In the genomic region with DNA sequence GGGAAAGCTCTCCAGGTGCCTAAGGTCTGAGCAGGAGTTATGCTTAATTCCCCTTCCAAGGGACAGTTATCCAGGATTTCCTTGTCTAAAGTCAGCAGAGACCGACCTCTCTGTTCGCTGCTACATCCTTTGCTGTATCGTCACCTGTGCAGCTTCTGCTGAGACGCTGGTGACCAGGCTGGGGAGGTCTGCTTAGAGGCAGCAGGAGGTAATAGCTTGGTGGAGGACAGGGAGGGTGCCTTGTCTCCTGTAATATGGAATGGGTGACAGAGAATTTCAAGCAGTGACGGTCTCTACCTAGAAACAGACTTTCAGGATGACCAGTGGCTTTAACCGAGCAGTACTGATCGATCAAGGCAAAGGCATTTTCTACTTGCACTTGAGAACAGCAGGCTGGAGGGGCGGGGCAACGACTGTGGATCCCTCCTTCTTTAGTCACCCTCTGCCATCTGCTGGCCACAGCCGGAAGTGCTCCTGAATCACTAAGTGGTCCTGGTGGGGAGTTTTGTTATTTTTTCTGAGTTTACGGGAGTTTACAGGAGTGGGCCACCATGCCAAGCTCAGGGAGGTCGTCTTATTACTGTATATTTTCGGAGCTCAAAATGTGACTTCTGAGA, we compare ENCODE assay signal across 8 mouse cellular contexts. TPM values are rescaled to one million over a fixed set of nuclear protein-coding genes. Genes with fewer than 3 reads are reported as not detected.
A peak's percentile ranks its signal among the peaks of the same experiment; 100 is the strongest.
DNase-seq lines count a peak whose midpoint lies in the region; ATAC-seq and TF ChIP-seq lines count a peak whose summit lies in the region.

No protein-coding gene starts in this region.

- no peaks in the 10 kb centered on the region for H3K4me1 ChIP-seq in ES-E14 (ENCODE audit: control insufficient read depth in 2 of 2, insufficient read depth in 2 of 2, low read length in 2 of 2, poor library complexity in 1 of 2)
- H3K4me1 ChIP-seq in forebrain, embryonic 16.5 days (replicated peaks; ENCODE audit: control insufficient read depth, insufficient read depth, low read length): 0 out of 2 replicates have a peak, but pooled peaks cover 3% of the 10 kb centered on the region
- H3K4me1 ChIP-seq in lung, adult 2 months (ENCODE audit: control insufficient read depth, insufficient read depth, low read length): no peaks in the 10 kb centered on the region
- no peaks in the 10 kb centered on the region for H3K4me1 ChIP-seq in olfactory bulb, adult 2 months (ENCODE audit: control insufficient read depth, insufficient read depth, low read length)

- H3K27me3 ChIP-seq in forebrain, embryonic 16.5 days (replicated peaks; ENCODE audit: control insufficient read depth, insufficient read depth, low read length): no peaks in the 10 kb centered on the region

- no peaks in the 10 kb centered on the region for H3K9me3 ChIP-seq in ES-E14 (ENCODE audit: control insufficient read depth, insufficient read depth, low read depth, low read length)
- no peaks in the 10 kb centered on the region for H3K9me3 ChIP-seq in forebrain, embryonic 16.5 days (ENCODE audit: control insufficient read depth, low read length)

- intact Hi-C loops in heart, postnatal 36 days (cut with DNase I): loop anchor here (1.0 to 5.0 kb wide), 4 partner anchors 44 to 296 kb away; no protein-coding TSS in a partner anchor

- no peak overlapping the region for H3K9ac ChIP-seq in ES-E14 (ENCODE audit: insufficient read depth, low read depth, low read length, poor library complexity, severe bottlenecking)
- peak overlapping the region; percentile 31; the same call in 1 of the 2 replicates for H3K9ac ChIP-seq in forebrain, embryonic 16.5 days (replicated peaks; ENCODE audit: low read depth, low read length)

- TF ChIP-seq CTCF in lung, adult 2 months (IDR thresholded peaks at IDR 0.05; ENCODE audit: insufficient read depth, low read length): peak; percentile 85
- TF ChIP-seq CTCF in olfactory bulb, adult 2 months (IDR thresholded peaks at IDR 0.05; ENCODE audit: insufficient read depth, low read depth, low read length): peak; percentile 85

- H3K36me3 ChIP-seq in ES-E14 (ENCODE audit: control insufficient read depth, insufficient read depth, low read length, poor library complexity, severe bottlenecking): no peaks in the 10 kb centered on the region
- no peaks in the 10 kb centered on the region for H3K36me3 ChIP-seq in forebrain, embryonic 16.5 days (ENCODE audit: control insufficient read depth, insufficient read depth)

- in situ Hi-C loops in ES-E14 (cut with MboI; ENCODE audit: low sequenced_read_pairs in 2 of 2, unreplicated experiment in 2 of 2): loop anchor here in 1 of 2 experiments (10.0 kb wide), 1 partner anchor 88 kb away; no protein-coding TSS in a partner anchor

- no peak for TF ChIP-seq POLR2A in lung, adult 2 months (IDR thresholded peaks at IDR 0.05; ENCODE audit: borderline replicate concordance, extremely low read depth, low read depth, low read length)
- no peak for TF ChIP-seq POLR2A in olfactory bulb, adult 2 months (IDR thresholded peaks at IDR 0.05; ENCODE audit: insufficient read depth, low read depth, low read length)

- H3K4me3 ChIP-seq in ES-E14 (ENCODE audit: insufficient read depth in 1 of 2, low read depth in 1 of 2, low read length in 2 of 2, poor library complexity in 1 of 2, severe bottlenecking in 1 of 2): no peak overlapping the region
- 0 out of 2 replicates have a peak overlapping the region, but pooled peaks have one; percentile 7 for H3K4me3 ChIP-seq in forebrain, embryonic 16.5 days (replicated peaks; ENCODE audit: low read length)
- no peak overlapping the region for H3K4me3 ChIP-seq in lung, adult 2 months (replicated peaks; ENCODE audit: extremely low read depth, low read depth, low read length)
- H3K4me3 ChIP-seq in olfactory bulb, adult 2 months (ENCODE audit: insufficient read depth, low read depth, low read length): no peak overlapping the region

- no peak overlapping the region for H3K27ac ChIP-seq in ES-E14 (ENCODE audit: insufficient read depth, low read depth, low read length, poor library complexity, severe bottlenecking)
- no peak overlapping the region for H3K27ac ChIP-seq in forebrain, embryonic 16.5 days (ENCODE audit: low read length)
- no peak overlapping the region for H3K27ac ChIP-seq in olfactory bulb, adult 2 months (ENCODE audit: insufficient read depth, low read depth, low read length)

- DNase-seq in ES-E14 (ENCODE audit: low read depth, low spot score): peak; percentile 87
- peak; percentile 73 to 76 for DNase-seq in cerebellum, adult 18-20 months
- peak; percentile 79 to 87 for DNase-seq in heart, postnatal 36 days
- peak; percentile 63 to 88 for DNase-seq in layer of hippocampus, adult 18-20 months (ENCODE audit: low spot score in 2 of 2)
- peak; percentile 75 for DNase-seq in lung, adult 2 months
- peak; percentile 50 to 60 for DNase-seq in thymus, adult 18-20 months

- peak overlapping the region; percentile 40 for H3K4me2 ChIP-seq in forebrain, embryonic 16.5 days (ENCODE audit: low read length)

- ATAC-seq in forebrain, embryonic 16.5 days: peak; percentile 83

- WGBS in forebrain, embryonic 16.5 days: 15% methylated on average over 13 of the region's 13 CpGs
- 12% methylated on average over 13 of the region's 13 CpGs for WGBS in lung, adult 2 months
- 13% methylated on average over 13 of the region's 13 CpGs for WGBS in olfactory bulb, adult 2 months

TF ChIP-seq in ES-E14, 5 proteins besides CTCF, POLR2A, EP300 and RAD21:
- TF ChIP-seq ZC3H11A (IDR thresholded peaks at IDR 0.05; ENCODE audit: borderline replicate concordance, low read depth, low read length) (peak; percentile 94), MAFK (IDR thresholded peaks at IDR 0.05; ENCODE audit: insufficient read depth, low read depth, low read length) (no peak), ZNF384 (IDR thresholded peaks at IDR 0.05; ENCODE audit: low read depth, low read length) (0 out of 2 replicates have a peak, but pooled peaks have one; percentile 39), CHD2 (IDR thresholded peaks at IDR 0.05; ENCODE audit: low read depth, low read length) (no peak), HCFC1 (IDR thresholded peaks at IDR 0.05; ENCODE audit: borderline replicate concordance, insufficient read depth, low read length) (peak; percentile 31; the same call in 1 of the 2 replicates)

RNA-seq across cellular contexts. Expression of a gene that starts 50.7 kb away (rescaled TPM):
- 50.4 and 64.4 TPM in 2 replicates for total RNA-seq in ES-E14 (2012; rRNA removed)
- 76.8 and 80.7 TPM in 2 replicates for polyA plus RNA-seq in forebrain, embryonic 16.5 days (2015; fragmentation: Nextera tagmentation; extraction: Ambion mirVana)
- total RNA-seq in heart, postnatal 36 days (2021): 100 to 1,000 TPM; 101 to 110 TPM
- total RNA-seq in layer of hippocampus, adult 18-20 months (2021): 10 to 100 TPM; 74.3 to 80.3 TPM
- polyA plus RNA-seq in lung, adult 2 months (2012; rRNA removed): 21.5 and 23.4 TPM in 2 replicates
- polyA plus RNA-seq in olfactory bulb, adult 2 months (2012; ENCODE audit: insufficient read depth, insufficient read length, low replicate concordance, missing spikeins): not detected in 2 replicates
